Mouse (Mus musculus) limb, embryonic 13.5 days (tissue): ENCODE measurements at regions not wholly inside any gene's neighbourhood (a gene's known extent, or its start where the extent isn't known, plus 50 kb on each side); places are given as distances from the start of the nearest gene placed in this dataset.
A peak's percentile ranks its signal among the peaks of the same experiment; 100 is the strongest.

Source experiments
- ATAC-seq: fragments of 200-750 bp; cut with Nextera tagmentation; 2 replicates; pipeline ENCODE4 v1.8.0; 2017; ENCODE audit warnings: low read depth, moderate number of reproducible peaks, moderate TSS enrichment; ENCODE audit not compliant: low FRiP score
- H3K27ac ChIP-seq: fragments of 300-500 bp; sonication (generic); 2 replicates; pipeline ENCODE4 v1.5.1; 2015; ENCODE audit warnings: inconsistent platforms, mild to moderate bottlenecking, moderate library complexity
- H3K27me3 ChIP-seq: fragments of 300-500 bp; sonication (generic); 2 replicates; pipeline ENCODE4 v1.6.1; 2015; ENCODE audit warnings: mild to moderate bottlenecking, inconsistent platforms
- H3K36me3 ChIP-seq: fragments of 300-500 bp; sonication (generic); 2 replicates; pipeline ENCODE4 v1.6.1; 2015; ENCODE audit warnings: inconsistent platforms, mild to moderate bottlenecking, moderate library complexity
- H3K4me1 ChIP-seq: fragments of 300-500 bp; sonication (generic); 2 replicates; pipeline ENCODE4 v1.6.1; 2015; ENCODE audit warnings: inconsistent platforms
- H3K4me2 ChIP-seq: fragments of 300-500 bp; sonication (generic); replicated peaks from 2 replicates; pipeline ENCODE4 v1.6.1; 2015; ENCODE audit warnings: inconsistent platforms, mild to moderate bottlenecking, moderate library complexity
- H3K4me3 ChIP-seq: fragments of 300-500 bp; sonication (generic); 2 replicates; pipeline ENCODE4 v1.5.1; 2015; ENCODE audit warnings: moderate library complexity, mild to moderate bottlenecking, inconsistent platforms
- H3K9ac ChIP-seq: fragments of 300-500 bp; sonication (generic); 2 replicates; pipeline ENCODE4 v1.6.1; 2015; ENCODE audit warnings: mild to moderate bottlenecking, inconsistent platforms
- H3K9me3 ChIP-seq: fragments of 300-500 bp; sonication (generic); 2 replicates; pipeline ENCODE4 v1.6.1; 2016; ENCODE audit warnings: inconsistent platforms
- WGBS: fragments of 180-500 bp; shearing (Covaris S2); methylation state at CpG from one replicate; pipeline ENCODE4 v1.1.7; 2015; 5-methylcytosine and 5-hydroxymethylcytosine counted together

DNA sequence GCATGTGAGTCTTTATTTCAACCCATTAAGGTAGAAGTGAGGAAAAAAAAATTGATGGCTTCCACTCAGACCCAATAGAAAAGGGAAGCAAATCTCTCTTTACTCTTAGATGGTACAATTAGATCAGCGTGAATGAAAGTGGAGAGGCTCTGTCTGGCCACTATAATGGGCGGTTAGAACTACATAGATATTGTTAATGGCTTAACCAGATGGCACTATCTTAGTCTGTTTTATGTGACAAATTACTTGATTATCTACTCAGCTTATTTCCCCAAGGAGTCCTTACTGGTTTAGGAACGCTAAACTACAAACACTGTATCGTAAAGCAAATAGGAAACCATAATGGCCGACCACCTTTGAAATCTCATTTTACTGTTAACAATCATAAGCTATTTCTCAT is 138.8 kb upstream of the Samsn1 start:
- WGBS = 52% methylated on average over 5 of the region's 5 CpGs
- Histone ChIP-seq H3K27ac (no peak overlapping the region), H3K4me1 (no peaks in the 10 kb centered on the region), H3K4me2 (no peak overlapping the region), H3K36me3 (no peaks in the 10 kb centered on the region), H3K9me3 (no peaks in the 10 kb centered on the region), H3K9ac (no peak overlapping the region), H3K27me3 (no peaks in the 10 kb centered on the region), H3K4me3 (no peak overlapping the region)
- ATAC-seq = no peak

DNA sequence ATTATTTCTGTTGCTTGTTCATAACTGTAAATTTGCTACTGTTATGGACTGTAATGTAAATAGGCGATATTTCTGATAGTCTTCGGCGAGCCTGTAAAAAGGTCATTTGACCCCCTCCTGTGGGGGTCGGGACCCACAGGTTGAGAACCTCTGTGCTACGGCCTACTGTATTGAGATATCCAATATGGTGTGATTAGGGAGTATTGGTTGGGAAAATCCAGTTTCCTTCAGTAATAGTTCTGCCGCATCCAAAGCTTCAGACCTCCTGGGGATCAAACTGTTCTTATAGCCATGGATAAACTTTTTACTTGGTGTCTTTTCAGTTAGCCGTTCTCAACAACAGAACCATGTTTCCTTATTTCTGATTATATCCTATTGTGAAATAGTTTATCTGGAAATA is 136.5 kb upstream of the Samsn1 start:
- ATAC-seq = no peak
- no peak overlapping the region for H3K4me2 ChIP-seq
- H3K9me3 ChIP-seq = no peaks in the 10 kb centered on the region
- whole genome bisulfite sequencing = 88% methylated on average over 7 of the region's 7 CpGs
- H3K4me1 ChIP-seq = no peaks in the 10 kb centered on the region
- no peaks in the 10 kb centered on the region for H3K36me3 ChIP-seq
- no peak overlapping the region for H3K4me3 ChIP-seq
- no peak overlapping the region for H3K27ac ChIP-seq
- no peak overlapping the region for H3K9ac ChIP-seq
- H3K27me3 ChIP-seq = no peaks in the 10 kb centered on the region

DNA sequence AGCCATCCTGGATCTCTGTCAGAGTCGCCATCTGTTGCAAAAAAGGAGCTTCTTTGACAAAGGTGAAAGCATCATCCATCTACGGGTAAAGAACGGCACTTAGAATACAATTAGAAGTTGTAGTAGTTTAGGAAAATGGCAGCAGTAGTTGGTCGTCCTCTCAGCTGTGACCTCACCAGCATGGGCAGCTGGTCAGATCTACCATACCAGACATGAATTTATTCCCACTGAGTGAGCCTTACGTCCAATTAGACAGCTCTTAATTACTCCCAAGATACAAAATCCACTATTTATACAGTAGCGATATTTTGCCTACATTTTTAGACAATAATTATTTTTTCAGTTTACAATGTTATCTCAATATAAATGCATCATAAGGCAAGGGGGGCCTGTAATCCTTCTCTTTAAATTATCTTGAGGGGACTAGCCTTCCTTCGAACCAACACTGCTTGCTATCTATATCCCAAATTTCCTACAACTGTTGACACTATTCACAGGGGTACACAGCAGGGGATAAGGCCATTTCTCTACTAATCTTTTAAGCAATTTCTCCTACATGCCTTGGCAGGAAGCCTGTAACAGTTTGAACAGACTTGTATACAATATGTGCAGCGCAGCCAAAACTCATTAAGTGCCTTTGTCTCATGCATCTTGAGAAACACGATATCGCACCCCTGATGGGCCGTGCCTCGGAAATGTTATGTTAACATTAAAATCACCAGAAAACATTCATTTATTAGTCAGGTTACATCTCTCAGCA is 131.9 kb upstream of the Samsn1 start:
- 64% methylated on average over 12 of the region's 12 CpGs for WGBS
- no peak overlapping the region for H3K4me2 ChIP-seq

DNA sequence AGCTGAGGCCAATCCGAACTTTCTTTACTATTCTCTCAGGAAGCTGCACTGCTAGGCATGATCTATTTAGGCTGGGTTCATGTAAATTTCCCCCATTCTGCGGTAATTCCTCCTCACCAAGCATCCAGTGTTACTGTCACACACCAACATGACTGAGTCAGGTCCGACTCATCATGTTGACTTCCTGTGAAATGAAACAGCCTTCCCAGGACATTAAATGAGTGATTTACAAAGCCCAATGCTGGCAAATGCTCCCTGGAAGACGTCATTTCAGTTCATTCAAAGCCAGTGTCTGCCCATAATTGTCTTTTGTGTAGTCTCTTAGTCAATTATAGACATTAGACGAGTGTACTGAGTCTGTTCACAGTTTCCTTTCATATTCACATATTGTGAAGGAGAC is 127.5 kb upstream of the Samsn1 start:
- 77% methylated on average over 5 of the region's 5 CpGs for WGBS
- H3K4me3 ChIP-seq = no peak overlapping the region

More for the DNA sequence above, 131.9 kb upstream of the Samsn1 start:
- H3K4me3 ChIP-seq = no peak overlapping the region
- no peaks in the 10 kb centered on the region for H3K9me3 ChIP-seq
- no peaks in the 10 kb centered on the region for H3K27me3 ChIP-seq
- ATAC-seq = peak; percentile 69; the same call in 1 of the 2 replicates
- no peaks in the 10 kb centered on the region for H3K4me1 ChIP-seq
- no peak overlapping the region for H3K9ac ChIP-seq
- H3K36me3 ChIP-seq = no peaks in the 10 kb centered on the region
- H3K27ac ChIP-seq = no peak overlapping the region

DNA sequence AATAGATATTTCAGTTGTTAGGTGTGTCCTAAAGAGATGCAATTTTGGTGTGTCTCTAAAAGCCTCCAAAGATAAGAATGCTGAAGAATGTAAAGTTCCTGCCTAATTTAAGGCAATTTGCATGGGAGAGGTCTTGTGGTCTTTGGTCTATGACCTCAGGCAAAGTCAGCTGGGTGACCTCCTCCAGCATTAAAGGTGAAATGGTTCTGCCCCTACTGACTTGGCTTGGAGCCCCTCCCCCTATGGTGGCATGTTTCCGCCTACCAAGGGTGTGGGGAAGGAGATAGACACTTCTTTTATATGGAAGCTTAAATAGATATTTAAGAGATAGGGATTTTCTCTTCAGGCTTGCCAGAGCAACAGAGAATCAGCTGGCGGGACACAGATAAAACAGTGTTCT is 111.8 kb upstream of the Samsn1 start:
- H3K4me2 ChIP-seq = no peak overlapping the region
- no peak for ATAC-seq
- WGBS = 89% methylated on average over 2 of the region's 2 CpGs
- no peaks in the 10 kb centered on the region for H3K27me3 ChIP-seq
- H3K9ac ChIP-seq = no peak overlapping the region
- H3K9me3 ChIP-seq = no peaks in the 10 kb centered on the region
- H3K36me3 ChIP-seq = no peaks in the 10 kb centered on the region
- H3K4me3 ChIP-seq = no peak overlapping the region
- H3K4me1 ChIP-seq = no peaks in the 10 kb centered on the region
- no peak overlapping the region for H3K27ac ChIP-seq

More for the DNA sequence above, 127.5 kb upstream of the Samsn1 start:
- Histone ChIP-seq H3K4me1 (no peaks in the 10 kb centered on the region), H3K9me3 (no peaks in the 10 kb centered on the region), H3K4me2 (no peak overlapping the region), H3K27ac (no peak overlapping the region), H3K36me3 (no peaks in the 10 kb centered on the region), H3K9ac (no peak overlapping the region), H3K27me3 (no peaks in the 10 kb centered on the region)
- ATAC-seq = no peak

DNA sequence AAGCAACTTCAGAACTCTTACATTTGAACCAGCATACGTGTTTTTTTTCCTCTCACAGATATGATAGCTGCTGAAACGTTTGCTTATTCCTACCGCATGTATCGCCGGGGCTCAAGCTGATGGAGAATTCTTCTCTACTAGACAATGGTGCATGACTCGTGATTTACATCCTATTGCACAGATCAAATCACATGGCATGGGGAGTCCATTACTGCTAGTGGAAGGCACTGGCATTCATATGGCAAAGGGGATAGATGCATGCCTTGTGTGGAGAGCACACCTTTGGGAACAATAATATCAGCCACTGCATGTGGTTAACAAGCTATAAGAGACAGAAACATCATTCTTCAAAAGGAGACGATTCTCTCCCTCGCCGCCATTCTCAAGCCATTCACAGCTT is 108.4 kb upstream of the Samsn1 start:
- no peaks in the 10 kb centered on the region for H3K9me3 ChIP-seq
- H3K36me3 ChIP-seq = no peaks in the 10 kb centered on the region
- H3K4me1 ChIP-seq = no peaks in the 10 kb centered on the region
- H3K9ac ChIP-seq = no peak overlapping the region
- WGBS = 73% methylated on average over 9 of the region's 9 CpGs
- no peak overlapping the region for H3K4me2 ChIP-seq
- no peak overlapping the region for H3K27ac ChIP-seq
- H3K27me3 ChIP-seq = no peaks in the 10 kb centered on the region
- H3K4me3 ChIP-seq = no peak overlapping the region
- no peak for ATAC-seq

DNA sequence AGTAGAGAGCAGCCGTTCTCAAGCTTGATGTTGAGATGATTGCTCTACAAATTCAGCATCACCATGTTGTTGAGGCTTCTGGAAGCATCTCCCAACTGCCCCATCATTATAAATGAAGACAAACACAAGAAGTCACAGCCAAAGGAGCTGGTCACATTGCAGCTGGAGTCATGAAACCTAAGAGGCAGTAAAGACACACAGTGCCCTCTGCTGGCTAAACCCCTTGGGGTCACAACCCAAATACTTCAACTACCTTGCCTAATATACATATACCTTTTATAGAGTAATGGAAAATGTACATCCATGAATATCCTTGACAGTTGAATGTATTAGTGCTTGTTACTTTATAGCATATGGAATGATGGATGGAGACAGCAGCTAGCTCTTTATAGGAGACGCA is 107.9 kb upstream of the Samsn1 start:
- Histone ChIP-seq H3K9ac (no peak overlapping the region), H3K27me3 (no peaks in the 10 kb centered on the region), H3K36me3 (no peaks in the 10 kb centered on the region), H3K4me1 (no peaks in the 10 kb centered on the region), H3K4me2 (no peak overlapping the region), H3K4me3 (no peak overlapping the region), H3K27ac (no peak overlapping the region), H3K9me3 (no peaks in the 10 kb centered on the region)
- no peak for ATAC-seq
- WGBS = 92% methylated on average over 2 of the region's 2 CpGs

DNA sequence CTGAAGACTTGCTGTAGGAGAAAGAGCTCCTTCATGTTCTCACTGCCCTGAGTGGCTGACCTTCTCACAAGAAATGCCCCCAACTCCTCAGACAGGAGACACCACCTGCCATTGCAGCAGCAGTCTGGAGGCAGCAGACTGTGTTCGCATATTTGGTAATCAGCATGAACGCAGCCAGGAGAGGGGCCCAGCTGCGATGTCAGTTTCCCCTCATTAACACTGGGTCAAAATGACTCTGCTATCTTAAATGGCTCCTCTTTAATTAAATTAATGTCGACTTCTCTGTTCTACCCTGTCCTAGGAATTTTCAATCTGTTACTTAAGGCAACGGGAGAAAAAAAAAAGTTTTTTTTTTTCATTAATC is 100.9 kb upstream of the Samsn1 start:
- no peak overlapping the region for H3K9ac ChIP-seq
- no peaks in the 10 kb centered on the region for H3K27me3 ChIP-seq
- H3K4me3 ChIP-seq = no peak overlapping the region
- no peak overlapping the region for H3K4me2 ChIP-seq
- no peaks in the 10 kb centered on the region for H3K9me3 ChIP-seq
- no peak for ATAC-seq
- 0 out of 2 replicates have a peak, but pooled peaks cover 3% of the 10 kb centered on the region for H3K4me1 ChIP-seq
- no peaks in the 10 kb centered on the region for H3K36me3 ChIP-seq
- WGBS = 49% methylated on average over 5 of the region's 5 CpGs
- no peak overlapping the region for H3K27ac ChIP-seq

DNA sequence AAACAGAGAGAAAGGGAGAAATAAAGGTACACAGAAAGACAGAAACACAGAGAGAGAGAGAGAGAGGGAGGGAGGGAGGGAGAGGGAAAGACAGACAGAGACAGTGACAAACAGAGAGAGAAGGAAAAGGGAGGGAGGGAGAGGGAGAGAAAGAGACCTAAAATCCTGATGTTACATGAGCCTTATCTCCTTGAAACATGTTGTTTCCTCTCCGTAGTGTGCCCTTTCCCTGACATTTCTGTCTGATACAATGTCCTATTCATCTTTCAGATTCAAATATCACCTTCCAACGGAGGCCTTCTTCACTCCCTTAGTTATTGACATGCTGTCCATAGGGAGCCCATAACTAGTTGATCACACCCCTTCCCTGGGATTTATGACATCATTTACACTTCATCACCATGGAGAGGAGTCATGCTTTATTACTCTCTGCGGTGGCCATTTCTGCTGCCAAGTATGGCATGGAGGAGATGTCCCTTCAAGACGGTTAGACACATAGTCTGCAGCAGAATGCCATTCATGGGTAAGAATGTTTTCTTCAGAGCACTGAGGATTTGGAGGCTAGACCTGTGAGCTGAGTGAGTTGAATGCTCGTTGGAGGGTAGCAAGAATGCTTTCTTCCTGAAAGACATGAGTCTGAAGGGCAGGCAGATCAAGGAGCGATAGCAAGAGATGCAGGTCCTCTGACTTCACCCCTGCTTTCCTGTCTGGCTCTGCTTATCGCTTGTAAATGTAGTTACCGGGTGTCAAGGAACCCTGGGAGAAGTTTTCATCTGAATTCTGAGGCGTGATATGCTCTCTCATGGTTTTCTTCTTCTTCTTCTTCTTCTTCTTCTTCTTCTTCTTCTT is 100.3 kb upstream of the Samsn1 start:
- ATAC-seq = no peak
- Histone ChIP-seq H3K27ac (no peak overlapping the region), H3K36me3 (no peaks in the 10 kb centered on the region), H3K4me2 (no peak overlapping the region), H3K27me3 (no peaks in the 10 kb centered on the region), H3K4me3 (no peak overlapping the region), H3K9ac (no peak overlapping the region), H3K9me3 (no peaks in the 10 kb centered on the region), H3K4me1 (0 out of 2 replicates have a peak, but pooled peaks cover 3% of the 10 kb centered on the region)
- 64% methylated on average over 9 of the region's 9 CpGs for WGBS

DNA sequence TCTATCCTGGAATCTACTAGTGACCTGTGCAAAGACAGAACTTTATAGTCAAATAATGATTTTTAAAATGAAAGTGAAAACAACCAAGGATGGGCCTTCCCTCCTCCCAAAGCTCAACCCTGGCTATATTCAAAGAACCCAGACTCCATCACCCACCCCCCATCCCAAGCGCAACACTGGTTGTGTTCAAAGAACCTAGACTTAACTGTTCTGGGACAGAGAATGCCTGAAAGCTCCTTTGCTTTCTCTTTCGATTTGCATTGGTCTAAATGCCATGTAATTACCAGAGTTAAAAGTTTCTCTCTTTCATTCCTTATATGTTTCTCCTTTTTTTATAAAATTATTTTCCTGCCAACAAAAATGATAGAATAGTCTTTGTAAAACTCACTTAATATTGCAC is 98.6 kb upstream of the Samsn1 start:
- ATAC-seq = no peak
- Histone ChIP-seq H3K27me3 (no peaks in the 10 kb centered on the region), H3K4me2 (no peak overlapping the region), H3K9ac (no peak overlapping the region), H3K4me3 (no peak overlapping the region), H3K36me3 (no peaks in the 10 kb centered on the region), H3K9me3 (no peaks in the 10 kb centered on the region), H3K27ac (no peak overlapping the region), H3K4me1 (0 out of 2 replicates have a peak, but pooled peaks cover 3% of the 10 kb centered on the region)
- WGBS = 84% methylated on average over 2 of the region's 2 CpGs

DNA sequence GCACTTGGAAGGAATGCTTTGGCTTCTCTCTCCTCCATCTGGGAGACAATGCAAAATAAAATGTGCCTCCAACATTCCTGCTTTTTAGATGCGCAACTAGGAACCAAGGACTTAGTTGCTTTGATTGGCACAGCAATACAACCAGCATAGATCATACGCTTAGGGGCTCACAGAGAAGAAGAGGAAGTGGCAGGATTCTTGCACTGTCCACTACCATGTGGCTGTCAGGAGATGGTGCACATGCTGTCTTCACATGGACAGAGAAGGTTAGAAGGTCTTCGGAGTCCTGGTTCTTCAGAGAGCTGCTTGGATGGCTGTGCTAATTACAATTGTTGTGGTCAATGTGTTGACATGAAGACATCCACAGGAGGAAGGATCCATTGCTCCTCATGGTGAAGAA is 88.3 kb upstream of the Samsn1 start:
- Histone ChIP-seq H3K9me3 (no peaks in the 10 kb centered on the region), H3K36me3 (no peaks in the 10 kb centered on the region), H3K4me1 (peaks cover 9% of the 10 kb centered on the region), H3K4me2 (no peak overlapping the region), H3K27ac (no peak overlapping the region), H3K4me3 (no peak overlapping the region), H3K9ac (no peak overlapping the region), H3K27me3 (no peaks in the 10 kb centered on the region)
- no peak for ATAC-seq
- 90% methylated on average over 3 of the region's 3 CpGs for WGBS

DNA sequence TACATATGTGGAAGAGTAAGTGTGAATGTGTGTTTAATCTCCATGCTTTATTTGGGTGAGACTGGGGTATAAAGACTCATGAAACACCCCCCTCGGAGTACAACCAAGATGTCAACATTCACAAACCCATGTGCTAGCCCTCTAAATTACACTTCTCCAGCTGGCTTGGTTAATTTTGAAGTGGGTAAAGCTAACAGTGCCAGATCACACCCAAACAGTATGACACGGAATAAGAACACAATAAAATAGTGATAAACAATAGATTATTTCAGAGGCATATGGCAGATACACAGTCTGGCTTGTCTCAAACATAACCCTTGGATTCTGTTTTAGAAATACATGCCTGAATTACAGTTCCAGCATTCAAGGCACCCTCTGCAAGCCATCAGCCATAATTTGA is 86.4 kb upstream of the Samsn1 start:
- H3K27ac ChIP-seq = no peak overlapping the region
- no peaks in the 10 kb centered on the region for H3K27me3 ChIP-seq
- H3K4me1 ChIP-seq = peaks cover 9% of the 10 kb centered on the region
- H3K9me3 ChIP-seq = no peaks in the 10 kb centered on the region
- ATAC-seq = no peak
- H3K36me3 ChIP-seq = no peaks in the 10 kb centered on the region
- no peak overlapping the region for H3K4me2 ChIP-seq
- H3K9ac ChIP-seq = no peak overlapping the region
- WGBS = 74% methylated on average over 2 of the region's 2 CpGs
- H3K4me3 ChIP-seq = no peak overlapping the region
